Mouse (Mus musculus) heart, postnatal 36 days (tissue): Measurements from ENCODE around the gene Gtf2a2. TPM values are rescaled to one million over a fixed set of nuclear protein-coding genes. Genes with fewer than 3 reads are reported as not detected.

Experiments used
- DNase-seq, 2 experiments: peaks; one replicate each; pipeline ENCODE4 v3.0.0; 2021 to 2022
- intact Hi-C: fragments of 180-260 bp; cut with DNase I; formaldehyde crosslinking; loops from one replicate; pipeline ENCODE4 v1.15.1; 2025
- total RNA-seq, 2 experiments: library from RNA; stranded (reverse); gene quantifications; 2 replicates each; pipeline ENCODE4 v1.2.3; 2021

The Gtf2a2 gene
- 10 to 100 TPM; 56.6 to 58.5 TPM for total RNA-seq

DNA sequence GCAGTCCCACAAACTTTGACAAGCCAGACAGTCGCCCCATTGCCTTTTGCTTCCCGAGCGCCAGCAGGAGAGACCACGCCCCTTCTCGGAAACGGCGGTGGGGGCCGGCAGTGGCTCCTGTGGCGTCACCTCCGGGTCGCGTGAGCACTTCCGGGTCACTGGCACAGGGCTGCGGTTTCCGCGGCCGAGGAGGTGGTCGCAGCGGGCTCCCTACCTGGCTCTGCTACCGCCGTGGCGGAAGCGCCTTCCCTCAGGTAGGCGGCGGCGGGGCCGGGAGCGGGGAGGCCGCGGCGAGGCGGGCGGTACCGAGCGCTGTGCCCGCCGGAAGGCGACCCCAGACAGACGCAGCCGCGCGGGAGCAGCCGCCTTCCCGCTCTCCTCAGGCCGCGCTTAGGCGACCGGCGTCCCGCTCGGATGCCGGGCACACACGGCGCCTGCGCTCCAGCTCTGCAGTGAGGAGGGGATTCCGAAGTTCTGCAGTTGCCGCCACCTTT lies at the start of gene Gtf2a2:
Gene Gtf2a2, plus strand, starts transcription at position 143 of the 494 bp plus-strand sequence.
- intact Hi-C loops = loop anchor here (1.0 to 10.0 kb wide), 2 partner anchors 22 to 382 kb away; no protein-coding TSS in a partner anchor
- peak; percentile 94 for DNase-seq

DNA sequence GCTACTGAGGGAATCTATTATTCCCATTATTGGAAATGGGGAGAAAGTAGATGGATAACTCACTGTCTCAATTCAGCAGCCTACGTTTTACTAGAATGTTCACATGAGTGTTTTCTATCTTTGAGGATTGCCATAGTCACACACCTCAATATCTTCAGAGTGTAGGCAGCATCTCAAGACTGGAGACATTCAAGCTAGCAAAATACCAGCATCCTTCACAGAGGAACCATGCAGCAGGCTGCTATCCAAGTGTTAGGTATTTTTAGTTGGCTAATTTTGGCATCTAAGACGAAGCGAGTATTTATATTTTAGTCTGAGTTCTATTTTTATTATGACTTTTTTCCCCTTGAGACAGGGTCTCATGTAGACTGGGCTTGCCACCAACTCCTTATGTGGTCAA lies 48.0 kb upstream of the Gtf2a2 start:
- no peak for DNase-seq
- intact Hi-C loops = no loop called here

DNA sequence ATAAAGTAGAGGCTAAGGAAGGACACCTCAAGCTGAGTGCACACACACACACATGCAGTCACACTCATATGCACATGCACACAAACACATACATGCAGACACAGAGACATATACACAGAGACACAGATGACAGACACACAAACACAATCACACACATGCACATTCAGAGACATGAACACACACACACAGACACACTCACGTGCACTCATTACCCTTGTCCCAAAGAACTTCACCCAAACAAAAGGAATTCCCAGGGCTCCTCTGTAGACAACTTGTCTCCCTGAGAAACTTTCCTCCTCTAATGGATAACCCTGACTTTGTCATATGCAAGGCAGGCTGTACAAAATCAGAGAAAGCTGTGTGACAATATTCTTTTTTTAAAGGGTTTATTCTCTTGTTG lies 26.8 kb upstream of the Gtf2a2 start:
- intact Hi-C loops = loop anchor here (5.0 kb wide), 1 partner anchor 478 kb away; no protein-coding TSS in a partner anchor
- no peak for DNase-seq

DNA sequence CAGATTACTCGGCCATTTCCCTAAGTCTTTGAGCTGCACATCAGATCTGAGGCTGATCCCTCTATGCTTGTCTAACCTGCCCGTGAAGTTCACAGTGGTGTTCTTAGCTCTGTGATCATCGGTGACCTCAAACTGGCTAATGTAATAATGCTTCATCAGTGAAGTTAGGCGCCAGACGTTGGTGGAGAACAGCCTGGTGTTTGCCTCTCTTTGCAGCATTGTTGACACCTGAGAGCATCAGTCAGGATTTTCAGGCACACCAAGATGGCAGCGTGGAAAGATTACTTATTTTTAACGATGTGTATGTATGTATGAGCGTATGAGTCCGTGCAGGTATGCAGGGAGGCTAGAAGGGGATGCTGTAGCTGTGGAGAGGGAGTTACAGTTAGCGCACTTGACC lies 26.3 kb upstream of the Gtf2a2 start:
- DNase-seq = no peak
- intact Hi-C loops = loop anchor here (5.0 kb wide), 1 partner anchor 479 kb away; no protein-coding TSS in a partner anchor

DNA sequence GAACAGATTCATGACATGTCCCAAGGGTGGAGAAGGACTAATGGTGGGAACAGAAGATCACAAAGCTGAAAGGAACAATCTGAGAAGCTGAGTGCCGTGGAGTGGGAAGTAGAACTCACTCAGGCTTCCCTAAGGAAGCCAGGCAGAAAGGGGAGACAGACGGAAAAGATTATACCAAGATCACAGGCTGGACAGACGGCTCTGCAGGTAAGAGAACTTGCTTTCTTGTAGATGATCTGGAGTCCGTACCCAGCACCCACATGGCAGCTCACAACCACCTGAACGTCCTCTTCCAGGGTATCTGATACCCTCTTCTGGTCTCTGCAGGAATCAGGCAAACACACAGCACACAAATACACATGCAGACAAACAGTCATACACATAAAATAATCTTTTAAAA lies 25.8 kb upstream of the Gtf2a2 start:
- intact Hi-C loops = loop anchor here (5.0 kb wide), 1 partner anchor 479 kb away; no protein-coding TSS in a partner anchor

DNA sequence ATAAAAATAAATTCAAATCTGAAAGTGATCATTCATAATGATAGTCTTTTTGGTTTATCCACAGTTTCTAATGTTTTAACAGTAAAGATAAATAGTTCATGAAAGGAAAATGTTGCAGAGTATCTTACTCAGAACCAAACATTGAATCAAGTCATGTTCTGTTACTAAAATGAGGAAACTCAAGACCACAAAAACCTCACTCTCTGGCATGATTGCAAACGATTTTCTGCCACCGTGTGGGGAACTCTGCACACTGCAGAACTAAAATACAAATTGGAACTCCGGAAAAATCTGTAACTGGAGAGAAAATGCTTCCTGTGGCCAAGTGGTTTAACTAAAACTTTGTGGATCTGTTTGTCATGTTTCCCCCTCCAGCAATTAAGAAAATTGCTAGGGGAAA lies 24.8 kb upstream of the Gtf2a2 start:
- peak; percentile 67 to 70 for DNase-seq
- intact Hi-C loops = loop anchor here (1.0 to 5.0 kb wide), 3 partner anchors 38 to 480 kb away; no protein-coding TSS in a partner anchor

More for the DNA sequence above, 25.8 kb upstream of the Gtf2a2 start:
- DNase-seq = no peak

DNA sequence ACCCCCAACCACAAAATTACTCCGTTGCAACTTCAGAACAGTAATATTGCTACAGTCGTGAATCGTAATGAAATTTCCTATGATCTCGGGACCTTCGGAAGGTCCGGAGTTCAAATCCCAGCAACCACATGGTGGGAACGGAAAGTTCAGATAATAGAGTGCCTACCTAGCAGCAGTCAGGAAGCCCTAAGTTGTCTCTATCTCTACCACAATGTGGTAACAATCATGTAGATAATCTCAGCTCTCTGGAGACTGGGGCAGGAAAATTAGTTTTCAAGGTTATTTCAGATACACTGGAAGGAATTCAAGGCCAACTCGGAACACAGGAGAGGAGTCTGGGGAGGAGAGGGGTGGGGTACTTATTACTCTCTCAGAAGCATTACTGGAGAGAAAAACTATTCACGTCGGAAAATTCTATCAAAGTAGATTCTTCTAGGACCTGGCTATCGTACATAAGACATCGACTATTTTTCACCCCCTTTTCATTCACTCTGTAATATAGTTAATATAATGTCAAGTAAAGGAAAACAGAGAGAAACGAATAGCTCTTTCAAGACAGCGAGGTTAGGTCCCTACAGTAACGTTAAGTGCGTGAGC lies 23.5 kb upstream of the Gtf2a2 start:
- DNase-seq = no peak
- intact Hi-C loops = loop anchor here (5.0 kb wide), 1 partner anchor 482 kb away; no protein-coding TSS in a partner anchor

DNA sequence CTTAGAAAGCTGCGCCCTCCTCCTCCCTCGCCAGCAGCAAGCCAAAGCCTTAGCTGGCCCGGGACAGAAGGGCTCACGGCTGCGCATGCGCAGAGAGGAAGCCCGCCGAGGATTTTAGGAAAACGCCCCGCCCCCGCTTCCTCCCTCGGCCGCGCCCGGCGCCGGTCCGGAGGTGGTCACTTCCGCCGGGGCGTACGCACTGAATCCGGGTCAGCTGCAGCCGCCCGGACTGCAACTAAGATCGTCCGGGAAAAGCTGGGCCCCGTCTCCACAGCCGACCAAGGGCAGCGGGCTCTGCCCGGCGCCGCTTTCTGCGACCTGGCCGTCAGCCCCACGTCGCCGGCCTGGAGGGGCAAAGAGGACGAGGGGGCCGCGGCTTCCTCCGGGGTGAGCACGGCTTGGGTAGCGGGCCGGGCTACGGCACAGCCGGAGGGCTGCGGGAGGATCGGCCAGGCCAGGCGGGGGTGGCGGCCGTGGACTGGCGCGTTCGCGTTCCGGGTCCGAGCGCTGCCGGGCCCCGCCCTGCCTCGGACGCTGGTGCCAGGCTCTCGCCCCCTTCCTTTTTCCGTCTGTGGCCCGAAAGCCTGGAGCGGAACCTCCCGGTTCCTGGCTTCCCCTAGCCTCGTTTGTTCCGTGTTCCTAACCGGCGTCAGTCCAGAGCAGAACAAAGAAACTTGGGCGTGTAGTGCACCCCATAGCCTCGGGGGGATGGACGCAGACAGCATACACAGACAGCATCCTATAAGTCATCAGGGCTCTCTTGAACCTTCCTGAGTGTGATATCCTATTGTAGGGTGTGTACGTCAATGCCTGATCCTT lies 22.8 kb upstream of the Gtf2a2 start, which contains the start of gene Bnip2:
Gene Bnip2, plus strand, starts transcription at position 164 of the 819 bp plus-strand sequence.
- DNase-seq = peak; percentile 96 to 97
- intact Hi-C loops = loop anchor here (1.0 to 5.0 kb wide), 2 partner anchors 23 to 482 kb away; partner anchors contain the start of gene Gtf2a2

DNA sequence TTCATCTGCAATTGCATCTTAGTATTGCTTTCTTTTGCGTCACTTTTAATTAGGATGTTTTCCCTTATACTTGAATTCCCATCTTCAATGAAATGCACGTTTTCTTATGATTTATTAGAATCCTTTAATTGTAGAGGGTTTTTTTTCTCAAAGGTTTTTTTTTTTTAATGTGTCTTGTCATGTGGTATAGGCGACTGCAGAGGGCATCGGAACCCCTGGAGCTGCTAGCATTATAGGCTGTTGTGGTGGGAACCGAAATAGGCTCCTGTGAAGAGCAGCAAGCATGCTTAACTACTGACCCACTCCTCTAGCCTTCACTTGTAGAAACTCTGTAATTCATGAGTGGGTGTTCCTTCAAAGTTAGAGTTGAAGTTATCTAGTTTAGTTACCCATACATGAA lies 22.0 kb upstream of the Gtf2a2 start:
- intact Hi-C loops = loop anchor here (1.0 kb wide), 1 partner anchor 22 kb away; the partner anchor contains the start of gene Gtf2a2
- no peak for DNase-seq

DNA sequence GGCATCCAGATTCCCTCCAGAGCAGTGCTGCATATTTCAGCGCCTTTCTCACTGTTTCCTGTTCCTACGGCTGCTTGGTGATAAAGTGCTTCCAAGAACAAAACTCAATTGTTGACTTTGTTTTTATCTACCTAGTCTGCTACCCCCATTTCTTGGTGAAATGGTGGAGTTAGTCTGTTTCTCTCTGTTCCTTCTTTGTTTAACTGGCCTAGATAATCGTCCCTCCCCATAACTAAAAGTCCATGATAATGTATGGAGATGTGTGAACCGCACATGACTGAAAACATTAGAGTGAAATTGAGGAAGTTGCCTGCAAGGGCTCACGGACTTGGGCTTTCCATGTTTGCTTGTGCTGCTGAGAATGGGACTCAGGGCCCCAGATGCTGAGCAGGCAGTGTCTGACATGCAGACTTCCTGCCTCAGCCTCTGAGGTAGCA lies 19.5 kb upstream of the Gtf2a2 start:
- peak in 1 of 2 experiments; percentile 22 for DNase-seq
- intact Hi-C loops = no loop called here

DNA sequence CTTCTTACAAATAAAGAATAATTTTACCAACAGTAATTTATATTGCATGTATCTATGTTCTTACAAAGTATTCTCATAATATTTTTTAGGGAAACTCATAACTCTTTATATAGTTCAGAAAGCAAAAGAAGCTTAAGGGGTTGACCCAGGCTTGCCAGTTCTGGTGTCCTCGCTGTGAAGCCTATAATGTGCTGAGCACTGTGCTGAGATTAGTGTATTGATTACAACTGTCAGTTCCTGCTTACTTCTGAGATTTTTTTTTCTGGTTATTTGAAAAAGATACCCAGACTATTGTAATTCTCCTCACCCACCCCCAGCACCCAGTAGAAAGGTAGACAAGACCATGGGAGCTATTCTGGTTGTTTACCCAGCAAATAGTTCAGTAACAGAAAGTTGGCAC lies 18.9 kb upstream of the Gtf2a2 start:
- intact Hi-C loops = no loop called here
- no peak for DNase-seq

DNA sequence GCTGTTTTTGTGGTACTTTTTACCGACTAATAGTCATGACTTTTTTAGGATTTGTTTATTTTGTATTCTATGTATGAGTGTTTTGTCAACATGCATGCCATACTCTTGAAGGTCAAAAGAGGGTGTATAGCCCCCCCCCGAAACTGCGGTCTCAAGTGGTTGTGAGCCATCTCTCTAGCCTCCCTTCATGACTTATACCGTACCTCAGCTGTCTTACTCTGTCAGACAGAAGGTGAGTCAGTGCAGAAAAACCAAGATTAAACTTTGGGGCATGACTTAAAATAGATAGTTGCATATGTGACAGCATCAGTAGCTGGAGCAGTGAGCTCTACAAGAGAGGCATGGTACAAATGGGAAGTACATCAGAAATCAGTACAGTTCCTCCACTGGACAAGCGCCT lies 17.8 kb upstream of the Gtf2a2 start:
- intact Hi-C loops = no loop called here
- DNase-seq = no peak

DNA sequence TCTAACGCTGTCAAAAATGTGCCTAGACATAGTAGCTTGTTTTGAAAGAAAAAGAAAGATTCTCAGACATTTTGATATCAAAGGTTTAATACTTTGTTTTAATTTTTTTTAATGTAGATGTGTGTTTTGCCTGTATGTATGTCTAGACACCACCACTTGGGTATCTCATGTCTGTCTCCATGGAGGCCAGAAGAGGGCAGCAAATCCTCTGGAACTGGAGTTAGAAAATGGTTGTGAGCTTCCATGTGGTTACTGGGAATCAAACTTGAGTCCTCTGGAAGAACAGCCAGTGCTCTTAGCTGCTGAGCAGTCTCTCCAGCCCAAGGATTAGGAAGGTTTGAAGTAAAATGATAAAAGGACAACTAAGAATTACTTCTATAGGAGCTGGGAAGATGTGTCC lies 13.0 kb upstream of the Gtf2a2 start:
- intact Hi-C loops = no loop called here
- DNase-seq = no peak

DNA sequence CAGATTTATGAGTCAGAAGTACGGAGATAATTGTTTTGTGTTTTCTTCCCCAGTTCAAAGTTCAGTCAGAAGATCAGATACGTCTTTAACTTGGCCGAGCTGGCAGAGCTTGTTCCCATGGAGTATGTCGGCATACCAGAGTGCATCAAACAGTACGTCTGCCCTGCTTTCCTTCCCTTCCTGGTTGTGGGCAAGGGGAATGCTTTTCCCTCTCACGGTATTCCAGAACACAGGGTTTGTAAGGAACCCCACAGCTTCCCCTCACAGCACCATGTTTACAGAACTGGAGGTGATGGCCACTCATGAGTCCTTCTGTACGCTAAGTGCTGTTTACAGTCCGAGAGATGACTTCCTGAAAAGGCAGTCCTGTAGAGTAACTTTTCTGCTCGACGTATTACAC lies 8.8 kb upstream of the Gtf2a2 start:
- intact Hi-C loops = no loop called here
- DNase-seq = no peak

DNA sequence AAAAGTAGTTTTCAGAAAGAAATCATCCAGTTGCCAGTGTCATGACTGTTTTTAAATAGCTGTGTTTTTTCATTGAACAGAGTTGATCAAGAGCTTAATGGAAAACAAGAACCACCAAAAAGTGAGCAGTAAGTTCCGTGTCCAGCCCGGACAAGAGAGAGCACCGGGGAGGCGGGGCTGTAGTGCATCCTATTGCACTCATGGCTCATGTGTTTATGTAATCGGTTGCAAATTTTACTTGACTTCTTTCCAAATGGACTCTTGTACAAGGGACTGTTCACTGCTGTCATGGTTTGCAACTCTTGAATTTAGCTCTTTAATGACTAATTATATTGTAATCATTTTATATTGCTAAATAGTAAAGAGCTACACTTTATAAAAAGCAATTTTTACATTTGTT lies 5.4 kb upstream of the Gtf2a2 start:
- DNase-seq = no peak
- intact Hi-C loops = no loop called here

DNA sequence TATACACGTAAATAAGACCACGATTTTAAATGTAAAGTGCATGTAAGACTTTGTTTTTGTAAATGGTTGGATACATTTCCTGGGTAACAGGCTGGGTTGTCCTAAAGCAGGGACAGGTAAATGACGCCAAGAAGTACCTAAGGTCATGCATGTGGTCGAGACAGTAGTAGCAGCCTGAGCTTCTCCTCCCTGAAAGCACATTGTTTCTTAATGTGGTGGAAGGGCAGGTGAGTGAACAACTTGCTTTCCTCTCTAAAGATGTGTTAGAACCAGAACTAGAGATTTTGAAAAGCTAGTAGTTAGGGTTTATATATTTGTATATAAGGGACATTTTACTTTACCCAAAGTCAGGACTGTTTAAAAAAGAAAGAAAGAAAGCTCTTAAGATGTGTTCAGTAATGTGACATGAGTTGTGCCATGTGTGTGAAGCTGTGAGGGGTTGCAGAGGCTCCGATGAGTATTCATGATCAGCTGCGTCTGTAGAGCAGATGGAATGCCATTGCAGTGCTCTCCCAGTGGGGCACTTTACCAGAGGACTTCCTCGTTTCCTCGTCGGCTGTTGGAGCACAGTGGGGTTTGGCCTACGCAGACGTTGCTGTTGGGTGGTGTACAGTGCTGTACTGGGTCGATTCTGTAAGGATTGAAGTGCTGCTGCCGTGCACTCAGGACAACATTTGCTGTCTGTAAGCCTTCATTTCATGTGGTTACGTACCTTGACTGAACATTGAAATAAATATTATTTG lies 4.7 kb upstream of the Gtf2a2 start:
- intact Hi-C loops = no loop called here
- no peak for DNase-seq

DNA sequence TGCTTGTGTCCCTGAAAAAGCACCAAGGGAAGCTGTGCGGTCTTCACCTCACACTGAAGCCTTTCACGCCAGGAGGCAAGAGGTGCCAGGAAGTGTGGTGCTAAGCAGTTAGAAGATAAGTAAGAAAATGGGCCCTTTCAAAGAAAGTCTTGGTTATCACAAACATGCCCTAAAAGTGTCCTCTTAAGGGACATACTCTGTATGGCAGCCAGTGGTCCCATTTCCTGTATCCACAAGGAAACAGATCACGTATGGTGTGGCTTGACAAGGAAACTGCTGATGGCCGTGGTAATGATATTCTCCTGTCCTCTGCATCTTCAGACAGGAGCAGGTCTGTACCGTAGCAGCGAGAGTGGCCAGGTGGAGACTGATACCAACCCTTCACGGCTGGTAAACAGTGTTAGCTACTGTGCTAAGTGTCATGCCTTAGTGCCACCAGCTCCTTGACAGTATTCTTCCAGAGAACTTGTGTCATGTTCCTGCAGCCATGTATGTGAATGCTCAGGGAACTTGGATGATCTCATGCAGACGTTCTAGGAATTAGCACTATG lies 2.5 kb upstream of the Gtf2a2 start:
- DNase-seq = no peak

DNA sequence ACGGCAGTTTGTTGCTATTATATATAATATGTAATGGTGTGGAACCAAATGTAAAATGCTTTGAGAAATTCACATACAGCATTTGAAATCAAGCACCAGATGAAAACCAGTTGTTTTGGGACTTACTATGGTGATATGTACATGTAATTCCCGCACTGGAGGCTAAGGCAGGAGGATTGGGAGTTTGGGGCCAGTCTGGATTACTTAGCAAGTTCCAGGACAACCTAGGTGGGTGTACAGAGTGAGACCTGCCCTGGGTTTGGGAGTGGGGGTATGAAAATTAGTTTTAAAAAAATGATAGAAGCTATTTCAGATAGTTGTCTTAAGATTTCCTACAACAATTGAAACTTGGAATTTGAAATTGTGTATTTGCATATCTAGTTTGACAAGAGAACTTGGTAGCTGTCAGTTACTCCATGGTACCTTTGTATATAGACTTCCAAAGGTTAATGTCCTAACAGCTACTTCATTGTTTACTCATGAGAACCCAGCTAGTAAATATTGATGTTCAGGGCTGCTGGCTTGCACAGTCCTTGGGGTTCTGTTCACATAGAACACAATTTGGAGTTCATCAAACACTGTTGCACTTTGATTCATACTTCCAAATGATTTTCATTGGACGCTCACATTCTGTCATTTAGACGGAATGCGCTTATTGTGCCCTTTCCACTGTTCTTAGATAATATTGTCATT lies 1.4 kb upstream of the Gtf2a2 start:
- no peak for DNase-seq
- intact Hi-C loops = loop anchor here (10.0 kb wide), 1 partner anchor 384 kb away; no protein-coding TSS in a partner anchor

More for the DNA sequence above, 2.5 kb upstream of the Gtf2a2 start:
- intact Hi-C loops = loop anchor here (10.0 kb wide), 1 partner anchor 385 kb away; no protein-coding TSS in a partner anchor
